Mouse (Mus musculus) frontal cortex, postnatal 36 days (tissue): ENCODE results near the gene Slc38a4.

Experiments used
- DNase-seq, 2 experiments: peaks; one replicate each; pipeline ENCODE4 v3.0.0; 2022; ENCODE audit warnings: low spot score in 2 of 2

Gene Slc38a4

GRCm38 (mm10) chr15:97054131-97054530 is 1.6 kb downstream of the Slc38a4 start:
- DNase-seq, result no peak

- no peak for DNase-seq
Measured at GRCm38 (mm10) chr15:97050436-97050835, 5.3 kb downstream of the Slc38a4 start.

- DNase-seq, result no peak
Measured at GRCm38 (mm10) chr15:97050011-97050410, 5.7 kb downstream of the Slc38a4 start.

- no peak for DNase-seq
Measured at GRCm38 (mm10) chr15:97049281-97049841, 6.4 kb downstream of the Slc38a4 start.

GRCm38 (mm10) chr15:97048267-97048666 is 7.5 kb downstream of the Slc38a4 start:
- DNase-seq, result no peak

- no peak for DNase-seq
Measured at GRCm38 (mm10) chr15:97043921-97044320, 11.8 kb downstream of the Slc38a4 start.

- peak in 1 of 2 experiments; percentile 0 for DNase-seq
Measured at GRCm38 (mm10) chr15:97042001-97042491, 13.7 kb downstream of the Slc38a4 start.

GRCm38 (mm10) chr15:97041182-97041581 is 14.6 kb downstream of the Slc38a4 start:
- DNase-seq, result no peak

GRCm38 (mm10) chr15:97037710-97038109 is 18.0 kb downstream of the Slc38a4 start:
- DNase-seq, result no peak

- no peak for DNase-seq
Measured at GRCm38 (mm10) chr15:97035892-97036291, 19.9 kb downstream of the Slc38a4 start.

GRCm38 (mm10) chr15:97033485-97033991 is 22.2 kb downstream of the Slc38a4 start:
- DNase-seq, result no peak

GRCm38 (mm10) chr15:97031886-97032285 is 23.9 kb downstream of the Slc38a4 start:
- DNase-seq, result no peak

GRCm38 (mm10) chr15:97030984-97031492 is 24.7 kb downstream of the Slc38a4 start:
- DNase-seq, result no peak

- DNase-seq, result no peak
Measured at GRCm38 (mm10) chr15:97030136-97030535, 25.6 kb downstream of the Slc38a4 start.

GRCm38 (mm10) chr15:97029064-97029791 is 26.5 kb downstream of the Slc38a4 start:
- DNase-seq, result no peak

- DNase-seq, result no peak
Measured at GRCm38 (mm10) chr15:97028651-97029050, 27.1 kb downstream of the Slc38a4 start.

- DNase-seq, result no peak
Measured at GRCm38 (mm10) chr15:97028046-97028634, 27.6 kb downstream of the Slc38a4 start.

GRCm38 (mm10) chr15:97026670-97027069 is 29.1 kb downstream of the Slc38a4 start:
- no peak for DNase-seq

- DNase-seq, result no peak
Measured at GRCm38 (mm10) chr15:97022764-97023163, 33.0 kb downstream of the Slc38a4 start.

GRCm38 (mm10) chr15:97022213-97022612 is 33.5 kb downstream of the Slc38a4 start:
- no peak for DNase-seq

GRCm38 (mm10) chr15:97020221-97020620 is 35.5 kb downstream of the Slc38a4 start:
- DNase-seq, result no peak

GRCm38 (mm10) chr15:97019323-97019722 is 36.4 kb downstream of the Slc38a4 start:
- DNase-seq, result no peak
